Mouse (Mus musculus) embryonic fibroblast, embryonic 13.5 days (primary cell): Measurements from ENCODE around the gene Cmbl. TPM values are rescaled to one million over a fixed set of nuclear protein-coding genes. Genes with fewer than 3 reads are reported as not detected.

ENCODE experiments used
- H3K27ac ChIP-seq: 2 replicates; pipeline ENCODE4 v1.5.1; 2012; ENCODE audit warnings: low read length, control low read depth, inconsistent platforms; ENCODE audit not compliant: insufficient read depth
- H3K4me1 ChIP-seq: 2 replicates; pipeline ENCODE4 v1.6.1; 2011; ENCODE audit warnings: low read length; ENCODE audit not compliant: control insufficient read depth, insufficient read depth
- H3K4me3 ChIP-seq: 2 replicates; pipeline ENCODE4 v1.5.1; 2011; ENCODE audit warnings: mild to moderate bottlenecking, control low read depth, low read length; ENCODE audit not compliant: insufficient read depth
- CTCF ChIP-seq: IDR thresholded peaks from 2 replicates; pipeline ENCODE4 v1.5.1; 2011; ENCODE audit warnings: mild to moderate bottlenecking, control low read depth, low read length, moderate library complexity, borderline replicate concordance; ENCODE audit not compliant: insufficient read depth
- POLR2A ChIP-seq: IDR thresholded peaks from 2 replicates; pipeline ENCODE4 v1.6.1; 2011; ENCODE audit warnings: low read depth, mild to moderate bottlenecking, control low read depth, low read length, moderate library complexity
- polyA plus RNA-seq: library from polyadenylated mRNA; stranded (reverse); fragments of >200 nt; gene quantifications from 2 replicates; pipeline ENCODE4 v1.2.4, GENCODE M21; 2011; ENCODE audit warnings: low read depth; ENCODE audit not compliant: missing spikeins, insufficient read length

Gene Cmbl
- polyA plus RNA-seq, 1 experiment: 2.3 TPM

DNA sequence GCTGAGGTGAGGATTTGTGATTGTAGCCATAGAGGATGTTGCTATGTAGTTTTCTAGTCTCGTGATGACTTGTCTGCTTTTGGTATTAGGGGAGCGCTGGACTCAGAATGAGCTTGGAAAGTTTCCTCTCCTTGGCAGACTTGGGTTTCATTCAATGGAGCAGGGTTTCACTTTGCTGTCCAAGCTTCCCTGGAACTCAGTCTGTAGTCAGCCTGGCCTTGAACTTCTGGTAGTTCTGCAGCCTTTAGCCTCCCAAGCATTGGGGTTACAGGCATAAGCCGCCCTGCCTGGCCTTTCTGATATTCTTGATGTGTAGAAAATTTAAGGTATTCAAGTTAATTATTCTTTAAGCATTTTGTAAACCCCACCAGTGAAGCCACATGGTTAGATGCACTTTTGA lies 64.4 kb downstream of the Cmbl start:
- no peak overlapping the region for H3K27ac ChIP-seq
- TF ChIP-seq CTCF: no peak
- no peak for TF ChIP-seq POLR2A
- H3K4me1 ChIP-seq: no peaks in the 10 kb centered on the region
- H3K4me3 ChIP-seq: no peak overlapping the region

DNA sequence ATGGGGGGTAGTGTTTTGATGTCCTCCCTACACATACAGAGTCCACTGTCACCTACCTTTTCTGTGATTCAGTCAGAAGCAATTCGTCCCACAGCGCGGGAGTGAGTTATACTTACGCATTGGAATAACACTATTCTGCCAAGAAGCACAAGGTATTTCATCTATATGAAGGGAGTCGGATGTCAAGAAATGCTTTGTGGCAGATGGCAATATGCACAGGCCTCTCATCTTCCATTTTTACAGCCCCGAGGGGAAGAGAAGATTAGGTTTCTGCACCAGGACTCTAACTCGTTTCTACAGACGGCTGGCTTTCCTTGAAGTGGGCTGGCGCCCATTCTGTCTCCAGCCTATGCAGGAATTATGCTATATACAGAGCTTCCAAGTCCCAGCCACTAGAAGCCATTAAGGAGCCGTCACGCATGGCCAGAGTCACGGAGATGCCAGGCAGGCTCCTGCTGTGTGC lies 66.2 kb downstream of the Cmbl start:
- TF ChIP-seq CTCF: no peak
- TF ChIP-seq POLR2A: no peak
- no peaks in the 10 kb centered on the region for H3K4me1 ChIP-seq
- H3K4me3 ChIP-seq: no peak overlapping the region
- H3K27ac ChIP-seq: no peak overlapping the region

GRCm38 (mm10) chr15:31632478-31632877 lies 67.3 kb downstream of the Cmbl start:
- Histone ChIP-seq H3K4me1 (no peaks in the 10 kb centered on the region), H3K27ac (no peak overlapping the region), H3K4me3 (no peak overlapping the region)
- no peak for TF ChIP-seq POLR2A
- TF ChIP-seq CTCF: no peak

DNA sequence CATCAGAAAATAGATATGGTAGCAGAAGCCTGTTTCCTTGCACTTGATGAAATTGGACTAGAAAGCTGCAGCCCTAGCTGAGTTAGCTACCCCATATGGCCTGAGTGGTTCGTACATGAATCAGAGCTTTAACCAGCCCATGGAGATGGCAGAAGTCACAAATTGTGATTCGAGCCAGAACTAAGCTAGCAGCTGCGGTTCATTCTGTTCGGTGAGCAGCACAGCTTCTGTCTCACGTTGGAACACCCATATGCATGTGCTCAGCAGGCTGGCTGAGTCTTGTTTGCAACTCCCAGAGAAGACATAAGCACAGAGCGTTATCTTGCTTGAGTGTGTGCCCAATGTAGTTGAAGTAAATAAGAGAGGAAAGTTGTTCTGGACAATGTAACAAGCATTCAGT lies 69.4 kb downstream of the Cmbl start:
- H3K4me1 ChIP-seq: no peaks in the 10 kb centered on the region
- no peak overlapping the region for H3K4me3 ChIP-seq
- no peak overlapping the region for H3K27ac ChIP-seq
- TF ChIP-seq CTCF (no peak), POLR2A (no peak)

GRCm38 (mm10) chr15:31636091-31636595 lies 71.0 kb downstream of the Cmbl start:
- H3K4me1 ChIP-seq: no peaks in the 10 kb centered on the region
- no peak overlapping the region for H3K27ac ChIP-seq
- TF ChIP-seq POLR2A (no peak), CTCF (no peak)
- no peak overlapping the region for H3K4me3 ChIP-seq

Other genes with a start within 250 kb of the Cmbl start
- gene Ankrd33b, start 197.7 kb upstream of the Cmbl start, polyA plus RNA-seq: 0.16 and 0.17 TPM in 2 replicates
- gene Ropn1l, start 111.7 kb upstream of the Cmbl start, polyA plus RNA-seq: 1.8 and 1.9 TPM in 2 replicates
- gene March6, start 34.3 kb upstream of the Cmbl start, polyA plus RNA-seq: 39.2 and 42.7 TPM in 2 replicates
- gene Cct5, start 36.4 kb downstream of the Cmbl start, polyA plus RNA-seq: 275 and 323 TPM in 2 replicates
- 9.7 and 10.6 TPM in 2 replicates for gene Fam173b, start 36.5 kb downstream of the Cmbl start, polyA plus RNA-seq